Mouse (Mus musculus) thymus, postnatal 36 days (tissue): Measurements from ENCODE around the gene Frs2.
"Not testable (repeated sequence)": the region's sequence is repeated elsewhere in the genome, so short reads cannot be mapped to it uniquely, and the experiment has no call there.

Experiments used
- DNase-seq, 2 experiments: peaks; one replicate each; pipeline ENCODE4 v3.0.0; 2022; ENCODE audit warnings: mixed read lengths in 2 of 2

Frs2 gene

DNA sequence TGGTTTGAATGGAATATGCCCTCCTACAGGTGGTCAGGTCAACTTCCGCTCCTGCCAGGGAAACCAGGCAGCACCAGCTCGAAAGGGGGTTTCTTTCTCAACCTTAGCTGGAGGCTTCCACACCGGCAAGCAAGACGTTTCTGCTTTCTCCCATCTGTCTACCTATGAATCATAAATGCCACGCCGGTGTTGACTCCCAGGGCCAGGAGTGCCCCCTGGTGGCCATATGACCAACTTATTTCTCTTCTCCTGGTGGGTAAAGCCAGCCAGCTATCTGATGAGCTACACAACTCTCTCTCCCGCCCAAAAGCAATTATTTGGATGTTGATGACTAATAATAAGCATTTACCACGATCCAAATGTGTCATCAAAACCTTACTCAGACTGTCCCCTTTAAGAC lies 114.5 kb downstream of the Frs2 start:
- peak; percentile 61 to 69 for DNase-seq

GRCm38 (mm10) chr10:117031160-117031559 lies 117.2 kb downstream of the Frs2 start:
- no peak for DNase-seq

- DNase-seq: no peak
These were observed 122.2 kb downstream of the Frs2 start for GRCm38 (mm10) chr10:117026176-117026575.

DNA sequence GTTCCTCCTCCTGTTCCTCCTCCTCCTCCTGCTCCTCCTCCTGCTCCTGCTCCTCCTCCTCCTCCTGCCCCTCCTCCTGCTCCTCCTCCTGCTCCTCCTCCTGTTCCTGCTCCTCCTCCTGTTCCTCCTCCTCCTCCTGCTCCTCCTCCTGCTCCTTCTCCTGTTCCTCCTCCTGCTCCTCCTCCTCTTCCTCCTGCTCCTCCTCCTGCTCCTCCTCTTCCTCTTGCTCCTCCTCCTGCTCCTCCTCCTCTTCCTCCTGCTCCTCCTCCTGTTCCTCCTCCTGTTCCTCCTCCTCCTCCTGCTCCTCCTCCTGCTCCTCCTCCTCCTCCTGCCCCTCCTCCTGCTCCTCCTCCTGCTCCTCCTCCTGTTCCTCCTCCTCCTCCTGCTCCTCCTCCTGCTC lies 122.6 kb downstream of the Frs2 start:
- not testable (repeated sequence) for DNase-seq

DNA sequence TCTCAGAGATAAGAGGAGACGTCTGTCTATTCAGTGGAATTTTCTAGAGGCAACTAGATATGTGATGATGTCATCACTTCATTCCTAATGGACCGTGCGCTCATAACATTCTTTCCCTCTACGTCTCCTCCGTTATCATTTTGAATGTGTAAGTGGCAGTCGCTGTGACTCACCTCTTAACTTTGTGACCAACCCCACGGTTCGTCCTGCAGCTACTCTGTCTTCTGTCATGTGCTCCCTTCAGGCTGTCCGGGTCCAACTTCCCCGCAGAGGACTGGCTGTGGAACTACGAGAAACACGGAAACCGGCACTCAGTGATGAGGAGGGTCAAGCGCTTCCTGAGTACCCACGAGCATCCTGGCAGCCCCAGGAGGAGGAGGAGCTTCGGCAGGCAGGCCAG lies 124.6 kb downstream of the Frs2 start:
- DNase-seq: no peak

- no peak for DNase-seq
These were observed 127.1 kb downstream of the Frs2 start for GRCm38 (mm10) chr10:117021020-117021754.
